Mouse (Mus musculus) left cerebral cortex, postnatal 36 days (tissue): ENCODE results near the gene Tat. TPM values are rescaled to one million over a fixed set of nuclear protein-coding genes. Genes with fewer than 3 reads are reported as not detected.
"Not testable (repeated sequence)": the region's sequence is repeated elsewhere in the genome, so short reads cannot be mapped to it uniquely, and the experiment has no call there.

Experiments used
- DNase-seq, 2 experiments: peaks; one replicate each; pipeline ENCODE4 v3.0.0; 2021 to 2022; ENCODE audit warnings: low spot score in 2 of 2, mixed read lengths in 1 of 2
- intact Hi-C: fragments of 180-260 bp; cut with DNase I; formaldehyde crosslinking; loops from one replicate; pipeline ENCODE4 v1.15.1; 2025
- total RNA-seq, 2 experiments: library from RNA; stranded (reverse); gene quantifications; 2 replicates each; pipeline ENCODE4 v1.2.3; 2021

Gene Tat
- total RNA-seq, 2 experiments from 2014 or later: not detected

DNA sequence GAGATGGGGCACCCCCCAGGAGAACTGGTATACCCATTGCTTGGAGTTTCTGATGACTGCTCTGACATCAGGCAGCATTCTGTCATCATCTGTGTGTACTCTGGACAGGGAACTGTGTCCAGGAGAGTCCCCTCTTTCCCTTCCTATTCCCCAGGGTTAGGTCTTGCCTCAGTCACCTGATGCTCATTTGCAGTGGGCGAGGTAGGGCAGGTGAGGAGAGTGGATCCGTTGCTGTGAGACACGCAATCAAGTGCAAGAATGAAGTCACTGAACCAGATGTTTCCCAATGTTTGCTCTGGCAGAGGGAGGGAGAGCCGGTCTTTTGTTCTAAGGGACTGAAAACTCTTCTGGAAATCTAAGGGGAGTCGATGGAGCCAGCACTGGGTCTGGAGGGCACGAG lies 10.9 kb upstream of the Tat start:
- no peak for DNase-seq
- intact Hi-C loops: no loop called here

DNA sequence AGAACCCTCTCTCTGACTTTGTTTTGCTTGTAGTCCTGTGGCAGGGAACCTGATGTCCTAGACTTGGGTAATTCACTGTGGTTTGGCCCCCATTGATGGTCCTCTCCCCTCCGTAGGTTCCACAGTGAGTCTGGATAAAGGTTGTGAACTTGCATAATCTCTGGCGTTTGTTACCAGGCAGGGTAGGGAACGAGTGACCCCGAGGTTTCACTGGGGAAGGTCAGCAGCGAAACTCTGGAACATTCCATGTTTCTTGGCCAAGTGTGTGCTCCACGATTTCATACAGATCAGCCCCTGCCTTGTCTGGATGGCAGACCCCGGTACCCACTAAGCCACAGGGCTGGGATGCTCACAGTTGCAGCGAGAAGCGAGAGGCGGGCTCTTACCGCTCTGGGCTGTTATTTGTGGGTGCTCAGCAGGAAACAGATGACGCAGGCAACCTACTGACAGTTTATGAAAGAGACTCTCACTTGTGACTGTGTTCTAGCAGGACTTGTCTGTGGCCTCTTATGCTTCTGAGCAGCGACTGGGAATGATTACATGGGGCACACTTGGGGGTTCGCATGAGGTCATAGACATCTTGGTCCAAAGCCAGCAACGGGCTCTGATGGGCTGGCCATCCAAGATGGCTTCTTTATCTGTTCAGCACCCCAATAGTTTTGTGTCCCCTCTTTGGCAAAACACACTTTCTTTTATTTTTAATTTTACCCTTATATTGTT lies 7.7 kb upstream of the Tat start:
- no peak for DNase-seq
- intact Hi-C loops: no loop called here

DNA sequence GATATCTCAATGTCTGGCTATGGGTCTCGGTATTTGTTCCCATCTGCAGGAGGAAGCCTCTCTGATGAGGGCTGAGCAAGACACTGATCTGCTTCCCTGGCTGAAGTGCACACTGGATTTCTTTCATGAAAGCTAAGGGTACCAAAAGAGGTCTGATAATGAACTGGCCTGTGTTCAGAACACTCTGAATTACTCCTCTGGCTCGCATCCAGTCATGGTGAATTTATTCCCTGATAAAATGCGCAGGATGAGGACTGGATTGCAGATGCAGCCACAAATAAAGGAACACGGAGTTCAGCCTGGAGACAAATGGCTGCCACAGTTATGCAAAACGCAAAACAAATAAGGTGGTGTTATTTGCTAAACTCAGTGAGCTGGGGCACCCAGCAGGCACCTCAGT lies 6.3 kb upstream of the Tat start:
- DNase-seq: no peak
- intact Hi-C loops: no loop called here

GRCm38 (mm10) chr8:109986384-109986783 lies 3.9 kb upstream of the Tat start:
- intact Hi-C loops: no loop called here
- no peak for DNase-seq

GRCm38 (mm10) chr8:109987776-109988175 lies 2.5 kb upstream of the Tat start:
- intact Hi-C loops: no loop called here
- DNase-seq: no peak

DNA sequence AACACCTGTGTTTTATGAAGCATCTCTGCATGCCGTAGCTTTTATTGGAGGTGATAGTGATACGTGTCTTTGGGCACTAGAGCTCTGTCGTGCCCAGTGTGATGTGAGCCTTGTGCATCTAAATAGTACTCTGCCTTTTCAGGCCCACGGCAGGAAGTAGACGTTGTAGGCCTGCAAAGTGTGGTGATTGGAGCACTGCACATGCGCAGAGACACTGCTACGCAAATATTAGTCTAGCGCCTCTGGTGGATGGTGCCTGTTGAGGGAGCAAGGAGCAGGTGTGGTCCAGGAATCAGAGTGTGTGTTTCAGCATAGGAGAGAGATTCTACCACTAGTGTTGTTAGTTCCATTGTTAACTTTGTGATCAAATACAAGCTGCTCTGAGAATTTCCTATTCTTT lies 1.1 kb upstream of the Tat start:
- DNase-seq: no peak
- intact Hi-C loops: no loop called here

GRCm38 (mm10) chr8:109992166-109992565 lies 1.9 kb downstream of the Tat start:
- intact Hi-C loops: no loop called here
- DNase-seq: no peak

GRCm38 (mm10) chr8:109992951-109993350 lies 2.7 kb downstream of the Tat start:
- intact Hi-C loops: no loop called here
- DNase-seq: no peak

- intact Hi-C loops: no loop called here
- no peak for DNase-seq
Observed at GRCm38 (mm10) chr8:109997381-109997780, 7.1 kb downstream of the Tat start.

DNA sequence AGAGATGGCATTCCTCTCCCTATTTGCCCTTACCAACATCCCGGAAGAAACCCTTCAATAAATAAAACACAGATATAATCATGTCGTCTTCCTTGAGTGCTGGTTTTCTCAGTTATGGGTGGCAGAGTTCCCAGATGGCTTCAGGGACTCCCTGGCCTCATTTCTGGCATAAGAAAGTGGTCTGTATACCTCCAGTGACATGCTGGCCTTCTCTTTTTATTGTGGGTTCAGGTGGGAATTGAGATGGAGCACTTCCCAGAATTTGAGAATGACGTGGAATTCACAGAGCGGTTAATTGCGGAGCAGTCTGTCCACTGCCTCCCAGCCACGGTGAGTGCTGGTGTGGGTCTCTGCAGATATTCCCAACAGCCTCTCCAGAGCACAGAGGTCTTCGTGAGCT lies 7.8 kb downstream of the Tat start:
- intact Hi-C loops: no loop called here
- DNase-seq: no peak

DNA sequence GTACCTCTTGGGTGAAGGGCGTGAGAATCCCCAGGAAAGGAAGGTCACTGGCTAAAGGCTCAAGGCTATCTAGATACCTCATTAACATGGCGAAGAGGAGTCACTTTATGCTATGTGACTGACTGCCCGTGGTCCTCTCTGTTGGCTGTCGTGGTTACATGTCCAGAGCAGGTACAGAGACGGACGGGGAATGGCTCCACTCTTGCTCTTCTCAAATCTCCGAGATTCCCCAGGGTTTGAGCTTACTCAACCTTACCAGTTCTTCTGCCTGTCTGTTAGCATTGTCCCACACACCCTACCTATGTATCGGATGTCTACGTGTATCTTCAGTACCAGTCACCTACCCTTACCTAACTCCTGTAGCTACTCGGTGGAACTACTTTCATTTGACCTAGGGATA lies 9.7 kb downstream of the Tat start:
- intact Hi-C loops: no loop called here
- DNase-seq: no peak

DNA sequence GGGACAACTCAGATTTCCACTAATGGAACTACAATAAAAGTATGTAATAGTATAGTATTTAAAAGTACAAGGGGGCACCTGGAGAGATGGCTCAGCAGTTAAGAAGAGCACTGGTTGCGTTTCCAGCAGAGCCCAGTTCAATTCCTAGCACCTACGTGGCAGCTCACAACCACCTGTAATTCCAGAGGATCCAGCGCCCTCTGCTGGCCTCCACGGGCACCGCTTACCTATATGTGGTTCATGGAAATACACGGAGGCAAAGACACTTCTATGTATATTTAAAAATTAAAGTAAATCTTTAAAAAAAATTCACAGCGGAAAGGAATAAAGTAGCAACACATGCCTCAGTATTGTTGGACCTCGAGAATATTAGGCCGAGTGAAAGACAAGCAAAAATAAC lies 12.7 kb downstream of the Tat start:
- no peak for DNase-seq
- intact Hi-C loops: no loop called here

DNA sequence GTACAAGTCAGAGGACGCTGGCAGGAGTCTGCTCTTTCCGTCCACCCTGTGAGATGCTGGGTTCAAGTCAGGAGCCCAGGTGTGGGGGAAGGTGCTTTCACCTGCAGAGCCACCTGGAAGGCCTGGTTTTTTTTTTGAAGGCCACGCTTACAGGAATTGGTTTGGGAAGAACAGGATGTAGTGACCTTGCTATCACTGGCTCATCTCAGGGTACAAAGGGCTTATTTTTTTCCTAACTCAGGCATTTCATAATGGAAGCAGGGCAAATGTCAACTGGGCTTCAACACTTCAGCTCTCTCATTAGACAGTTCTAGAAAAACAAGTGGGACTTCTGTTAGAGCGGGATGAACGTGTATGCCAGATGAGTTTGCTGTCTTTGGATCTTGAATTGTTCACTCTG lies 14.1 kb downstream of the Tat start:
- DNase-seq: no peak
- intact Hi-C loops: no loop called here

DNA sequence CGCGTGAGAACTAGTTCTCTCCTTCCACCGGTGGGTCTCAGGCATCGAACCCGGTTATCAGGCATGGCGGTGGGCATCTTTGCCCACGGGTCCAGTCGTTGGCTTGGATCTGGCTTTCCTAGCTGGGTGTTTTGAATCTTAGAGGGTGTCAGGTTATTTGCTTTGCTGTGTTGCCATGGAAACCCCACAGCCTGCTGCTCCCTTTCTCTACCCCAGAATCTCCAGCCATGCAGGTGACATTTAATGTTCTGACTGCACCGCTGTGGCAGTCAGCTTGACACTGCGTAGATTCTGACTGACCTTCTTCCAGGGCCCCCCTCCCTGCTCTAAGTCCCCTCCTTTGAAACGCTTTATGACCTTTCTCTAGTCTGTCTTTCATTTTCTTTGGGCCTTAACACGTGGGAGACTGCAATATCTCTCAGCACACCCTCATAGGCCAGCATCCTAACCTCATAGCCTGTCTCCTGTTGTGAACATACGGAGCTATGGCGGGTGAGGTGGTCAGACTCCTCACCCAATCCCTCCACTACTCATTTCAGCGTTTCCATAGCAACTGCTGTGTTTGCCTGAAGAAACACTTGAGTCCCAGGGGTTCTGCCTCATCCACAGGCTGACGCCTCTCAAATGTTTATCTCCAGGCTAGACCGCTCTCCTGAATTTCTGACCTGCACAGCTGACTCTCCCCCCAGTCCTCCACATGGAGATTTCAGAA lies 16.2 kb downstream of the Tat start:
- peak in 1 of 2 experiments; percentile 21 for DNase-seq
- intact Hi-C loops: no loop called here

DNA sequence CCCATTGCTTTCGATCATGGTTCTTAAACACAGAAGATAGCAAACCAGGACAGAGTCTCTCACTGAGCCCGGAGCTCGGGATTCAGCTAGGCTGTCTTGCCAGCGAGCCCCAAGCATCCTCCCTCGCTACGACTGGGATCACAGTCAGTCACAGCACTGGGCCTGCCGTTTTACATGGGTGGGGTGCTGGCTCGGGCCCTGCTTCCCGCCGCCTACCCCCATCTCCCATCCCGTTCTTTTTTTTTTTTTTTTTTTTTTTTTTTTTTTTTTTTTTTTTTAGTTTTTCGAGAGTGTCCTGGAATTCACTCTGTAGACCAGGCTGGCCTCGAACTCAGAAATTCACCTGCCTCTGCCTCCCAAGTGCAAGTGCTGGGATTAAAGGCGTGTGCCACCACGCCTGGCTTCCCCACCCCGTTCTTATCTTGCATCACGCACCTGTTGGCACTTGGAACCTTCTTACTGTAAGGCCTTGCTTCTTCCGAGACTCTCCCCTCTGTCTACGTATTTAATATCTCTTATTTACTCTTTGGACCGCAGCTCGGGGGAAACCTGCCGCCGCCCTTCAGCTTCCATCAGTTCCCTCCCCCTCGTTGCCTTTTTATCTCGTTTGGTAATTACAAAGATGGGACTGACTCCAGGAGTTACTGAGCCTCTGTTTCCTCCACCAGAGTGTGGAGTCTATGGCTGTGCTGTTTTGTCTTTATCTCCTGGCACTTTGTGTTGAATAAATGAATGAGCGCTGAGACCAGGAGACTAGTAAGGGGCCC lies 18.2 kb downstream of the Tat start:
- intact Hi-C loops: no loop called here
- DNase-seq: no peak

GRCm38 (mm10) chr8:110008995-110009446 lies 18.8 kb downstream of the Tat start:
- no peak for DNase-seq

DNA sequence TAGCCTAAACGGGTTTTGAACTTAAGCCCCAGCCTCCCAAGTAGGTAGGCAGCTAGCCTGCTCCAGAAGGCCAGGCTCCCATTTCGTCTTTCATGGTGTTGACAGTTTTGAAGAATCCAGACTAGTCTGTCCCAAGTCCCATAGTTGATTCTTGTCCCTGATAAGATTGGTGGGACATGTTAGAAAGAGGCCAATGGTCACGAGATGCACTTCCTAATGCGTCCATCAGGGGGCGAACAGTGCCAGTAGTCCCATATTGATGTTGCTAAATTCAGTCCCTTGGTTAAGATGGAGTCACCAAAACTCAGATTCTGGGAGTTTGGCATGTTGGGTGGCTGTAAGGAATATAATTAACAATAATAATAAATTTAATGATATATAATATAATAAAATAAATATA lies 20.6 kb downstream of the Tat start:
- intact Hi-C loops: loop anchor here (5.0 kb wide), 1 partner anchor 61 kb away; no protein-coding TSS in a partner anchor
- no peak for DNase-seq

More at GRCm38 (mm10) chr8:110008995-110009446, 18.8 kb downstream of the Tat start:
- intact Hi-C loops: no loop called here

DNA sequence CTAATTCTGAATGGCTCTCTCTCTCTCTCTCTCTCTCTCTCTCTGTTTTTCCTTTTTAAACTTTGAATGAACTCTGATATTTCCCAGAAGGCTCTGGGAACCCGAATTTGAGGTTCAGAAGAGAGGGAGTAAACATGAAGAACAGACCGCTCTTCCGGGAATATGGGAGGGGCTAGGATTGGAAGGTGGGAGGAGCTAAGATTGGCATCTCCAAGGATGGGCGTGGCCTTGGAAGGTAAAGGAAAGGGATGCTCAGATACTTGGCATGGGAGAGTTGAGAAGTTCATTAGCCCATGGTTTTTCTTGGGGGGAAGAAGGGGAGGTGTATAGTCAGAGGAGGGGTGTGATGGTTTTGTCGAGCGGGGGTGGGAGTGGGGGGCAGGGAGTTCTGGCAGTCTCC lies 31.8 kb downstream of the Tat start:
- intact Hi-C loops: no loop called here

GRCm38 (mm10) chr8:110022768-110023344 lies 32.6 kb downstream of the Tat start:
- no peak for DNase-seq
- intact Hi-C loops: no loop called here

More for the DNA sequence above, 31.8 kb downstream of the Tat start:
- DNase-seq: no peak

DNA sequence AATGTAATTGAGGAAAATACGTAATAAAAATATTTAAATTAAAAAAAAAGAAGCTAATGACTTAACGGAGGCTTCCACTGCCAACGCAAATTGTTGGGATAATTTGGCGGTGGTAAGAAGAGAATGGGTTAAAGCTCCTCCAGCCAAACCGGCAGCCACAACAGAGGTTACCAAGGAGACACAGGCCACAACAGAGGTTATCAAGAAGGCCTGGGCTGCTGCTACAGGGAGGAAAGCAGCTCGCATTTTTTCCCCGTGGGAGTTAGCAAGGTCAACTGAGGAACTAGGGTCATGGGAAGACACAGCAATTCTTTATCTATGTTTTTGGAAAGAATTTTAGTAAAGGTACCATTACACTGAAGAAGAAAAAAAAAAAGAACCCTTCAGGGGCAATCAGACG lies 43.5 kb downstream of the Tat start:
- intact Hi-C loops, DNase-seq: not testable (repeated sequence)
